Mouse (Mus musculus): ENCODE measurements around the gene Naa80. TPM values are rescaled to one million over a fixed set of nuclear protein-coding genes. Genes with fewer than 3 reads are reported as not detected.

Gene Naa80
- polyA plus RNA-seq, 1 experiment from 2014 or later = 21.8 TPM

DNA sequence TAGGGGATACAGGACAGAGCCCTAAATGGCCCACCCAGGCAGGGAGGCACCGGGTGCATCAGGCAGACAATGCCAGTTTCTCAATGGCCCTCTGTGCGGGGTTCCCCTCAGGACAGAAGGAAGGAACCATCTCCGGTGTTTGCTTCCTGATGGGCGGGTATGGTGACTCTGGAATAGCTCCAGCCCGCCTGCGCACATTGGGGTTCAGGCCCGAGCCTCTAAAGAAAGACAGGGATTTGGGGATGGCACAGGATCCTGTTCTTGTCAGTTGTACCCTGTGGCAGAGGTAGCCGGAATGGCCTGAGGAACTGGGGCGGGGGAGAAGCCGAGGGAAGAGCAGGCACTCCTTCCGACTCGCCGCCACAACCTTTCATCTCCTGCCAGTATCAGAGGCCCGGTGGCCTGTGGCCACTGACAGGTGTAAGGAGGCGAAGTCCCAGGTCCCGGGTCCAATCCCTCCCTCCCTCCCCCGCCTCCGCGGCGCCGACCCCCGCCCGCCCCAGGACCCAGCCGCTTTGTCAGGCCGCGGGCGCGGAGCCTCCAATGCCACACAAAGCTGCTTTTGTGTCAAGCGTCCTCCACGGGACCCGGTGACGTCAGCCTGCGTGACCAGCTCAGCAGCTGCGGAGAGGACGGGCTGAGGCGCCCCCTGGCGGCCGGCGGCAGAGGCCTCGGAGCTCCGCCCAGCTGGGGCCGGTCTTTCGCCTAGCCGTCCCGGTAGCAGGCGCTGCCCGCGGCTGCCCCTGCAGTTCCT is 33.7 kb downstream of the Naa80 start:
- ATAC-seq (ENCODE audit: low FRiP score, low TSS enrichment) = peak; percentile 94
- Histone ChIP-seq H3K9ac (replicated peaks; ENCODE audit: low read length) (peak overlapping the region; percentile 77), H3K4me3 (ENCODE audit: low read length) (peak overlapping the region; percentile 46), H3K27ac (ENCODE audit: low read length) (peak overlapping the region; percentile 95), H3K4me2 (replicated peaks; ENCODE audit: low read depth, low read length) (peak overlapping the region; percentile 86), H3K27me3 (ENCODE audit: insufficient read depth, low read length) (no peaks in the 10 kb centered on the region), H3K36me3 (ENCODE audit: insufficient read depth, low read length) (peaks cover 33% of the 10 kb centered on the region), H3K4me1 (ENCODE audit: insufficient read depth, low read length) (peaks cover 42% of the 10 kb centered on the region), H3K9me3 (ENCODE audit: low read length) (no peaks in the 10 kb centered on the region)
- 5% methylated on average over 38 of the region's 48 CpGs for WGBS

DNA sequence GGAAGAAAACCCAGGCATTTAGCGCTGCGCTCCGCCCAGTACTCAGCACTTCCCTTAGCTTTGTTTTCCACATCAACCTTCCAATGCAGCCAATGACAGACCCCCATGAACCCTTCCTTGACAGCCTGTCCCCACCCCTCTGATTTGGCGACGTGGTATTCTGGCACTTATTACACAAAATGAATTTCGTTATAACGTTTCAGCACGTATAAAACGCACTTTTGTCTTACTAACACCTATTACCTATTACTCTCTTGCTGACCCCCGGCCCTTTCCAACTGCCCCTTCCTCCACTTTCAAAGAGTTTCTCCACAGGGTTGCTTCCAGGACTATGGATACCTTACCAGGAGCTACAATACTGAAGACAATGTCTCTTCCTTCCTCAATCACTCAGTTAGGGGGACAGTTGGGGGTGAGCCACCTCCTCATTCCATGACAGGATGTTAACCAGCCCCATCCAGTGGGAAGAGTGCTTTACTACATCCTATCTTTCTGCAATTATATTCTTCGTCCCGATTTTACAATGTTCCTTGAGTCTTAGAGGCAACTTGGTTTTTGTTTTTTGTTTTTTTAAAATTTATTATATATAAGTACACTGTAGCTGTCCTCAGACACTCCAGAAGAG is 34.4 kb downstream of the Naa80 start:
- 13% methylated on average over 12 of the region's 12 CpGs for WGBS
- Histone ChIP-seq H3K27me3 (ENCODE audit: insufficient read depth, low read length) (no peaks in the 10 kb centered on the region), H3K36me3 (ENCODE audit: insufficient read depth, low read length) (peaks cover 39% of the 10 kb centered on the region), H3K4me1 (ENCODE audit: insufficient read depth, low read length) (peaks cover 35% of the 10 kb centered on the region), H3K9ac (replicated peaks; ENCODE audit: low read length) (peak overlapping the region; percentile 77; the same call in 1 of the 2 replicates), H3K4me3 (ENCODE audit: low read length) (peak overlapping the region; percentile 46), H3K4me2 (replicated peaks; ENCODE audit: low read depth, low read length) (peak overlapping the region; percentile 86), H3K9me3 (ENCODE audit: low read length) (no peaks in the 10 kb centered on the region), H3K27ac (ENCODE audit: low read length) (peak overlapping the region; percentile 95)
- peak; percentile 35; the same call in 1 of the 2 replicates for ATAC-seq (ENCODE audit: low FRiP score, low TSS enrichment)

DNA sequence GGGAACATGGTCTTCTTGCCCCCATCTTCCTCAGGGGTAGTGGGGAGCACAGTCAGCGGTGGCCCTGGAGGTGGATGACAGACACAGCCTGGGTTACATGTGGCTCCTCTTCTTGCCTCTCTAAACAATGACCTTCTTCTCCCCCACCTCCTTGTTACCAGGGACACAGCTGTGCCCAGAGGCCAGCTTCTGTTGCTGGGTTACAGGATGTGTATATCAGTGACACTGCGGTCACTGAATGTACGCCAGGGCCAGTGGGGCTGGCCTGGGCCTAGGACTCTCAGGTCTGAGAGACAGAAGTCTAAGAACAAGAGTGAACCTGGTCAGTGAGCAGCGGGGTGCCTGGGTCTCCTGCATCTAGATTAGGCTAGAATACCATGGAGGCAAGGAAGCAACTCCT is 36.3 kb downstream of the Naa80 start:
- H3K4me2 ChIP-seq (replicated peaks; ENCODE audit: low read depth, low read length) = no peak overlapping the region
- no peak for ATAC-seq (ENCODE audit: low FRiP score, low TSS enrichment)
- peaks cover 57% of the 10 kb centered on the region for H3K36me3 ChIP-seq (ENCODE audit: insufficient read depth, low read length)
- H3K4me3 ChIP-seq (ENCODE audit: low read length) = no peak overlapping the region
- H3K27ac ChIP-seq (ENCODE audit: low read length) = no peak overlapping the region
- peaks cover 37% of the 10 kb centered on the region for H3K4me1 ChIP-seq (ENCODE audit: insufficient read depth, low read length)
- no peaks in the 10 kb centered on the region for H3K27me3 ChIP-seq (ENCODE audit: insufficient read depth, low read length)
- 69% methylated on average over 4 of the region's 4 CpGs for WGBS
- no peak overlapping the region for H3K9ac ChIP-seq (replicated peaks; ENCODE audit: low read length)
- H3K9me3 ChIP-seq (ENCODE audit: low read length) = no peaks in the 10 kb centered on the region

- ATAC-seq (ENCODE audit: low FRiP score, low TSS enrichment) = no peak
- Histone ChIP-seq H3K9ac (replicated peaks; ENCODE audit: low read length) (no peak overlapping the region), H3K27ac (ENCODE audit: low read length) (no peak overlapping the region), H3K4me3 (ENCODE audit: low read length) (no peak overlapping the region), H3K4me2 (replicated peaks; ENCODE audit: low read depth, low read length) (no peak overlapping the region), H3K4me1 (ENCODE audit: insufficient read depth, low read length) (peaks cover 29% of the 10 kb centered on the region), H3K9me3 (ENCODE audit: low read length) (no peaks in the 10 kb centered on the region), H3K27me3 (ENCODE audit: insufficient read depth, low read length) (no peaks in the 10 kb centered on the region), H3K36me3 (ENCODE audit: insufficient read depth, low read length) (peaks cover 64% of the 10 kb centered on the region)
- WGBS = 84% methylated on average over 2 of the region's 2 CpGs
Observed at GRCm38 (mm10) chr9:107617461-107617860, 38.8 kb downstream of the Naa80 start.

- H3K4me1 ChIP-seq (ENCODE audit: insufficient read depth, low read length) = peaks cover 25% of the 10 kb centered on the region
- no peak for ATAC-seq (ENCODE audit: low FRiP score, low TSS enrichment)
- no peak overlapping the region for H3K4me3 ChIP-seq (ENCODE audit: low read length)
- no peaks in the 10 kb centered on the region for H3K9me3 ChIP-seq (ENCODE audit: low read length)
- H3K27me3 ChIP-seq (ENCODE audit: insufficient read depth, low read length) = no peaks in the 10 kb centered on the region
- peaks cover 66% of the 10 kb centered on the region for H3K36me3 ChIP-seq (ENCODE audit: insufficient read depth, low read length)
- H3K4me2 ChIP-seq (replicated peaks; ENCODE audit: low read depth, low read length) = no peak overlapping the region
- H3K27ac ChIP-seq (ENCODE audit: low read length) = peak overlapping the region; percentile 71
- no peak overlapping the region; the same call in 1 of the 2 replicates for H3K9ac ChIP-seq (replicated peaks; ENCODE audit: low read length)
- 86% methylated on average over 6 of the region's 6 CpGs for WGBS
Observed at GRCm38 (mm10) chr9:107618098-107618497, 39.4 kb downstream of the Naa80 start.

DNA sequence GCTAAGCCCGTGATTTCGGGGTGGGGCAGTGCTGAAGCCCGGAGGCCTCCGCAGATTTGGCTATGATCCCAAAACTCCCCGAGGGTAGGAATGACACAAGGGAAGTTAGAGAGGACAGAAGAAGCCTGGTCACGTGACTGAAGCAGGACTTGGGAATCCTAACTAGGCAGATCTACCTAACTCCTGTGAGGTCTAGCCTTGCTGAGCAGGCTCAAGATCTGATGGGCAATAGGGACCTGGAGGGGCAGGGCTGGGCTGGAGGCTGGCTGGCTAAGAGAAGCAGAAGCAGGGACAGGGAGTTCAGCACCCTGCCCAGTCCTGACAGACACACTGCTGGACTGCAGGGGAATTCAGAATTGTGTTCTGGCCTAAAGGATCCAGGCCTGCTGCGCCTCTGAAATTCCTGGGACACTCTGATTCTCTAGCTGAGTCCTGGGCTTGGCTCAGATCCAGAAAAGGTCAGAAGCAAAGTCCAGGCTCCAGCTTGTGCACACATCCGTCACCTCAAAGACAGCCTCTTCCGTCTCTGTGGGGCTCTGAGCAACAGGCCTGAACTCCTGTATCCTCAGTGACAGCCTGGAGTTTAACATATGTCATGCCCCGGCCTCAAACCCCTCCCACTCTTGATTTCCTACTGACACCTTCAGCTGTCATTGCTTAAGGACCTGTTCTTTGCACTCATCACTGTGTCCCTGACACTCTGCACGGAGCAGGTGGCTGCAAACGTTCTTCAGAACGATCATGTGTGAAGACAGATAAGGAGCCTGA is 40.3 kb downstream of the Naa80 start:
- WGBS = 49% methylated on average over 13 of the region's 13 CpGs
- Histone ChIP-seq H3K9ac (replicated peaks; ENCODE audit: low read length) (no peak overlapping the region), H3K27ac (ENCODE audit: low read length) (peak overlapping the region; percentile 71), H3K27me3 (ENCODE audit: insufficient read depth, low read length) (no peaks in the 10 kb centered on the region), H3K9me3 (ENCODE audit: low read length) (no peaks in the 10 kb centered on the region), H3K4me1 (ENCODE audit: insufficient read depth, low read length) (peaks cover 23% of the 10 kb centered on the region), H3K36me3 (ENCODE audit: insufficient read depth, low read length) (peaks cover 65% of the 10 kb centered on the region), H3K4me3 (ENCODE audit: low read length) (no peak overlapping the region), H3K4me2 (replicated peaks; ENCODE audit: low read depth, low read length) (no peak overlapping the region)
- ATAC-seq (ENCODE audit: low FRiP score, low TSS enrichment) = peak; percentile 78

DNA sequence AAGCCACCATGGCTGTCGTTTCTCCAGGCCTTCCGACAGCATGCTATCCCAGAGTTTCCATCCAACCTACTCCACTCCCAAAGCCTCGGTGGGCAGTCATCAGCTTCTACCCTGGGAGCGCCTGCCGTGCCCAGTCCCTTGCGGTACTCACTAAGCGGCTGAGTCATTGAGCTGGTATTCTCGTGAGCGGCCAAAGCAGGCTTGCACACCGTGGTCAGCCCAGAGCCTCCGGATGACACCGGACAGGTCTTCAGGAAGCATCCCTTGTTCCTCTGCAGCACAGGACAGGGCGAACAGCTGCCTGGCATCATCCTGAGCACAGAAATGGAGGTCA is 40.8 kb downstream of the Naa80 start:
- Histone ChIP-seq H3K4me3 (ENCODE audit: low read length) (no peak overlapping the region), H3K4me2 (replicated peaks; ENCODE audit: low read depth, low read length) (no peak overlapping the region), H3K4me1 (ENCODE audit: insufficient read depth, low read length) (peaks cover 29% of the 10 kb centered on the region), H3K9me3 (ENCODE audit: low read length) (no peaks in the 10 kb centered on the region), H3K27me3 (ENCODE audit: insufficient read depth, low read length) (no peaks in the 10 kb centered on the region), H3K9ac (replicated peaks; ENCODE audit: low read length) (no peak overlapping the region), H3K27ac (ENCODE audit: low read length) (peak overlapping the region; percentile 71), H3K36me3 (ENCODE audit: insufficient read depth, low read length) (peaks cover 61% of the 10 kb centered on the region)
- ATAC-seq (ENCODE audit: low FRiP score, low TSS enrichment) = peak; percentile 7; the same call in 1 of the 2 replicates
- WGBS = 66% methylated on average over 13 of the region's 13 CpGs

GRCm38 (mm10) chr9:107620954-107621353 is 42.3 kb downstream of the Naa80 start:
- Histone ChIP-seq H3K36me3 (ENCODE audit: insufficient read depth, low read length) (peaks cover 47% of the 10 kb centered on the region), H3K4me1 (ENCODE audit: insufficient read depth, low read length) (peaks cover 36% of the 10 kb centered on the region), H3K27me3 (ENCODE audit: insufficient read depth, low read length) (no peaks in the 10 kb centered on the region)

DNA sequence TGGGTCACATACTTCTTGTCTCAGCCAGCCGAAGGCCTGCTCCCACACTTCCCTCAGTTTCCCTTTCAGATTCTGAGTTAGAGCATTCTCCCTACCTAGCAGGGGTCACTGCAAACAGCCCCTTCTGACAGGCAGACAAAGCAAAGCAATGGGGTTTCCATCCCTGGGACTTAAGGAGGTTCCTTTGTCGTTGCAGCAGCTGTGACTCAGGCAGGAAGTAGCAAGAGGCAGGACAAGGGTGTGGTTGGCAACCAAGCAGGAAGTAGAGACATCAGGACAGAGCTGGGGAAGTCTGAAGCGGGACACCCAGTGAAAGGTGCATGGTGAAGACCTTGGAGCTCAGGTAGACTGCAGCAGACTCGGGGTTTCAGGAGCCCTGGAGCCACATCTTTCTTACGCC is 45.9 kb downstream of the Naa80 start:
- Histone ChIP-seq H3K4me2 (replicated peaks; ENCODE audit: low read depth, low read length) (no peak overlapping the region), H3K4me1 (ENCODE audit: insufficient read depth, low read length) (peaks cover 57% of the 10 kb centered on the region), H3K9me3 (ENCODE audit: low read length) (no peaks in the 10 kb centered on the region), H3K4me3 (ENCODE audit: low read length) (no peak overlapping the region), H3K27ac (ENCODE audit: low read length) (peak overlapping the region; percentile 69; the same call in 1 of the 2 replicates), H3K36me3 (ENCODE audit: insufficient read depth, low read length) (peaks cover 21% of the 10 kb centered on the region), H3K9ac (replicated peaks; ENCODE audit: low read length) (peak overlapping the region; percentile 31; the same call in 1 of the 2 replicates), H3K27me3 (ENCODE audit: insufficient read depth, low read length) (no peaks in the 10 kb centered on the region)
- 68% methylated on average over 5 of the region's 5 CpGs for WGBS
- no peak for ATAC-seq (ENCODE audit: low FRiP score, low TSS enrichment)

More at GRCm38 (mm10) chr9:107620954-107621353, 42.3 kb downstream of the Naa80 start:
- Histone ChIP-seq H3K9me3 (ENCODE audit: low read length) (no peaks in the 10 kb centered on the region), H3K4me3 (ENCODE audit: low read length) (no peak overlapping the region), H3K9ac (replicated peaks; ENCODE audit: low read length) (no peak overlapping the region), H3K4me2 (replicated peaks; ENCODE audit: low read depth, low read length) (no peak overlapping the region), H3K27ac (ENCODE audit: low read length) (0 out of 2 replicates have a peak overlapping the region, but pooled peaks have one; percentile 21)
- ATAC-seq (ENCODE audit: low FRiP score, low TSS enrichment) = no peak

All from kidney, embryonic 16.5 days (tissue).